8 mouse cellular contexts compared by ENCODE assay signal in the genomic region with DNA sequence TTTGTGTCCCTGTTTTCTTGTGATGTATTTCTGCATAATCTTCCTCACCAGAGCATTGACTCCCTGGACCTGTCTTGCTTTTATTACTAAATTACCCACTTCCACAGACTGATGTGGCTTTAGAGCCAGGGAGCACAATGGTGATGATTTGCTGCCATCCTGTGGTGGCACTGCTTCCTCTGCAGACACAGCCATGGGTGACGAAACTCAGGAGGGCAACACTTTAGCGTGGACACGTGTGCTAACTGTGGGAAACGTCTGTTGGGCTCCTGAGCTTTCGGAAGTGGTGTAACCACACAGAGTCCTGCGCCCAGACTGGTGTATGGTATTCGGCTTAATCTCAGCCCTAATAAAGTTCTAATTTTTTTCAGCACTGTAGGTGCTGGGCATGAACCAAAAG.
DNase-seq lines count a peak whose midpoint lies in the region; ATAC-seq lines count a peak whose summit lies in the region.

No protein-coding gene starts in this region.

- no peaks in the 10 kb centered on the region for H3K9me3 ChIP-seq in kidney, embryonic 15.5 days (replicated peaks)

- H3K4me1 ChIP-seq in kidney, embryonic 15.5 days = peaks cover 23% of the 10 kb centered on the region

- DNase-seq in kidney, adult 11 months = peak; percentile 12
- peak; percentile 26 for DNase-seq in ES-CJ7 (ENCODE audit: low read depth, low spot score)
- peak; percentile 73 for DNase-seq in brain, adult 2 months (ENCODE audit: low read depth, low spot score)
- peak; percentile 28 for DNase-seq in kidney, adult 9 months
- DNase-seq in spleen, postnatal 36 days (ENCODE audit: low spot score in 2 of 2) = peak; percentile 37
- no peak for DNase-seq in yolk sac, embryonic 10.5 days (ENCODE audit: low spot score)

- no peak overlapping the region for H3K27ac ChIP-seq in kidney, embryonic 15.5 days

- ATAC-seq in kidney, embryonic 15.5 days (replicated peaks; ENCODE audit: low FRiP score) = no peak
- peak; percentile 80 for ATAC-seq in megakaryocyte, adult 5-6 weeks (ENCODE audit: poor library complexity, severe bottlenecking)

- WGBS in kidney, embryonic 15.5 days = 39% methylated on average over 7 of the region's 7 CpGs

- H3K27me3 ChIP-seq in kidney, embryonic 15.5 days = peaks cover 9% of the 10 kb centered on the region

- H3K36me3 ChIP-seq in kidney, embryonic 15.5 days = no peaks in the 10 kb centered on the region

- H3K4me2 ChIP-seq in kidney, embryonic 15.5 days = no peak overlapping the region

- no peak overlapping the region for H3K4me3 ChIP-seq in kidney, embryonic 15.5 days (replicated peaks)

- H3K9ac ChIP-seq in kidney, embryonic 15.5 days = no peak overlapping the region
